Mouse (Mus musculus) liver, adult (tissue): ENCODE results near the gene Psrc1.
A peak's percentile ranks its signal among the peaks of the same experiment; 100 is the strongest.

Experiments
- GATA4 ChIP-seq: IDR thresholded peaks from 2 replicates; pipeline ENCODE4 v1.6.1; 2014; ENCODE audit warnings: mild to moderate bottlenecking, low read length; ENCODE audit not compliant: insufficient replicate concordance

Gene Psrc1

GRCm38 (mm10) chr3:108383485-108384354, at the start of gene Psrc1:
Gene Psrc1, plus strand, starts transcription at chr3:108383839.
- TF ChIP-seq GATA4 = no peak

- TF ChIP-seq GATA4 = no peak
Measured at GRCm38 (mm10) chr3:108336878-108337277, 46.8 kb upstream of the Psrc1 start.

- TF ChIP-seq GATA4 = no peak
Measured at GRCm38 (mm10) chr3:108341040-108341439, 42.6 kb upstream of the Psrc1 start.

GRCm38 (mm10) chr3:108342185-108342584, 41.5 kb upstream of the Psrc1 start:
- TF ChIP-seq GATA4 = no peak

GRCm38 (mm10) chr3:108345855-108346254, 37.8 kb upstream of the Psrc1 start:
- no peak for TF ChIP-seq GATA4

GRCm38 (mm10) chr3:108348376-108348775, 35.3 kb upstream of the Psrc1 start:
- TF ChIP-seq GATA4 = no peak

- TF ChIP-seq GATA4 = no peak
Measured at GRCm38 (mm10) chr3:108355245-108355644, 28.4 kb upstream of the Psrc1 start.

- TF ChIP-seq GATA4 = no peak
Measured at GRCm38 (mm10) chr3:108357051-108357450, 26.6 kb upstream of the Psrc1 start.

GRCm38 (mm10) chr3:108358445-108358844, 25.2 kb upstream of the Psrc1 start:
- no peak for TF ChIP-seq GATA4

- TF ChIP-seq GATA4 = no peak
Measured at GRCm38 (mm10) chr3:108360894-108361293, 22.7 kb upstream of the Psrc1 start.

GRCm38 (mm10) chr3:108363626-108364025, 20.0 kb upstream of the Psrc1 start:
- TF ChIP-seq GATA4 = no peak

- TF ChIP-seq GATA4 = no peak
Measured at GRCm38 (mm10) chr3:108364270-108364995, 19.2 kb upstream of the Psrc1 start, which contains the start of gene Mybphl. Gene Mybphl, plus strand, starts transcription at chr3:108364911.

GRCm38 (mm10) chr3:108367173-108367572, 16.5 kb upstream of the Psrc1 start:
- no peak for TF ChIP-seq GATA4

GRCm38 (mm10) chr3:108367828-108368227, 15.8 kb upstream of the Psrc1 start:
- TF ChIP-seq GATA4 = no peak

GRCm38 (mm10) chr3:108368721-108369120, 14.9 kb upstream of the Psrc1 start:
- peak; percentile 63; the same call in 1 of the 2 replicates for TF ChIP-seq GATA4

- TF ChIP-seq GATA4 = no peak
Measured at GRCm38 (mm10) chr3:108372274-108372673, 11.4 kb upstream of the Psrc1 start.
